Mouse (Mus musculus): ENCODE measurements around the gene Churc1. TPM values are rescaled to one million over a fixed set of nuclear protein-coding genes. Genes with fewer than 3 reads are reported as not detected.

Churc1 gene
- polyA plus RNA-seq, 1 experiment from 2014 or later = 67.7 TPM

- no peak overlapping the region for H3K4me2 ChIP-seq (ENCODE audit: low read depth, low read length)
- H3K27me3 ChIP-seq (ENCODE audit: control insufficient read depth, insufficient read depth, low read depth, low read length) = no peaks in the 10 kb centered on the region
- H3K4me1 ChIP-seq (ENCODE audit: control insufficient read depth, low read depth, low read length) = no peaks in the 10 kb centered on the region
- no peak overlapping the region for H3K27ac ChIP-seq (ENCODE audit: low read length)
- 40% methylated on average over 7 of the region's 7 CpGs for WGBS (ENCODE audit: insufficient replicate concordance)
- H3K9ac ChIP-seq (ENCODE audit: low read depth, low read length) = no peak overlapping the region
- no peaks in the 10 kb centered on the region for H3K36me3 ChIP-seq (ENCODE audit: control insufficient read depth, insufficient read depth)
- no peaks in the 10 kb centered on the region for H3K9me3 ChIP-seq (replicated peaks; ENCODE audit: control insufficient read depth, low read length)
- ATAC-seq (ENCODE audit: low read depth) = no peak; the same call in 1 of the 2 replicates
- no peak overlapping the region for H3K4me3 ChIP-seq (ENCODE audit: low read depth, low read length)
These were observed 38.4 kb downstream of the Churc1 start for GRCm38 (mm10) chr12:76803700-76804252.

- Histone ChIP-seq H3K4me3 (ENCODE audit: low read depth, low read length) (no peak overlapping the region), H3K4me2 (ENCODE audit: low read depth, low read length) (no peak overlapping the region), H3K36me3 (ENCODE audit: control insufficient read depth, insufficient read depth) (no peaks in the 10 kb centered on the region), H3K9me3 (replicated peaks; ENCODE audit: control insufficient read depth, low read length) (no peaks in the 10 kb centered on the region), H3K27me3 (ENCODE audit: control insufficient read depth, insufficient read depth, low read depth, low read length) (no peaks in the 10 kb centered on the region), H3K9ac (ENCODE audit: low read depth, low read length) (no peak overlapping the region), H3K4me1 (ENCODE audit: control insufficient read depth, low read depth, low read length) (no peaks in the 10 kb centered on the region), H3K27ac (ENCODE audit: low read length) (no peak overlapping the region)
- 78% methylated on average over 10 of the region's 10 CpGs for WGBS (ENCODE audit: insufficient replicate concordance)
- no peak for ATAC-seq (ENCODE audit: low read depth)
These were observed 39.9 kb downstream of the Churc1 start for GRCm38 (mm10) chr12:76805056-76805811.

DNA sequence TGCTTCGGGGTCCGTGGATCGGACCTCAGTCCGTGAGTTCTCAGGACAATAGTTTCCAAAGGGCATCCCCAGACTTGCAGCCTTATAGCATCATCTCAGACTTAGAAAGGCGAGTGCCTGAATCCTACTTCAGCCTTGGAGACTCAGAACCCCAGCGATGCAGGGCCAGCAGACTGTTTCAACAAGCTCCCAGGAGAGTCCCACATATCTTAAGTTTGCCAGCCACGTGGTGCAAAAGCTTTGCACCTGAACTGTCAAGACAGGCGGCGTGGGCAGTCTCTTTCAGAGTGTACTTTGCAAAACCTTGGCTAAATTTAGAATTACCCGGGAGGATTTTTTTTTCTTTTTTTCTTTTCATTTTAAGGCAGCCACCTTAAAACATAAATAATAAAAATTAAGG, 42.5 kb downstream of the Churc1 start:
- Histone ChIP-seq H3K9me3 (replicated peaks; ENCODE audit: control insufficient read depth, low read length) (no peaks in the 10 kb centered on the region), H3K27me3 (ENCODE audit: control insufficient read depth, insufficient read depth, low read depth, low read length) (no peaks in the 10 kb centered on the region), H3K9ac (ENCODE audit: low read depth, low read length) (no peak overlapping the region), H3K4me1 (ENCODE audit: control insufficient read depth, low read depth, low read length) (no peaks in the 10 kb centered on the region), H3K36me3 (ENCODE audit: control insufficient read depth, insufficient read depth) (no peaks in the 10 kb centered on the region), H3K4me3 (ENCODE audit: low read depth, low read length) (no peak overlapping the region), H3K27ac (ENCODE audit: low read length) (no peak overlapping the region), H3K4me2 (ENCODE audit: low read depth, low read length) (no peak overlapping the region)
- WGBS (ENCODE audit: insufficient replicate concordance) = 69% methylated on average over 10 of the region's 10 CpGs
- no peak for ATAC-seq (ENCODE audit: low read depth)

- no peak for ATAC-seq (ENCODE audit: low read depth)
- Histone ChIP-seq H3K27me3 (ENCODE audit: control insufficient read depth, insufficient read depth, low read depth, low read length) (no peaks in the 10 kb centered on the region), H3K4me3 (ENCODE audit: low read depth, low read length) (no peak overlapping the region), H3K9ac (ENCODE audit: low read depth, low read length) (no peak overlapping the region), H3K4me2 (ENCODE audit: low read depth, low read length) (no peak overlapping the region), H3K4me1 (ENCODE audit: control insufficient read depth, low read depth, low read length) (no peaks in the 10 kb centered on the region), H3K9me3 (replicated peaks; ENCODE audit: control insufficient read depth, low read length) (no peaks in the 10 kb centered on the region), H3K36me3 (ENCODE audit: control insufficient read depth, insufficient read depth) (no peaks in the 10 kb centered on the region), H3K27ac (ENCODE audit: low read length) (no peak overlapping the region)
- WGBS (ENCODE audit: insufficient replicate concordance) = 66% methylated on average over 5 of the region's 5 CpGs
These were observed 45.2 kb downstream of the Churc1 start for GRCm38 (mm10) chr12:76810491-76810890.

GRCm38 (mm10) chr12:76811006-76811405, 45.7 kb downstream of the Churc1 start:
- WGBS (ENCODE audit: insufficient replicate concordance) = 66% methylated on average over 4 of the region's 4 CpGs
- no peaks in the 10 kb centered on the region for H3K36me3 ChIP-seq (ENCODE audit: control insufficient read depth, insufficient read depth)
- no peaks in the 10 kb centered on the region for H3K27me3 ChIP-seq (ENCODE audit: control insufficient read depth, insufficient read depth, low read depth, low read length)
- no peaks in the 10 kb centered on the region for H3K9me3 ChIP-seq (replicated peaks; ENCODE audit: control insufficient read depth, low read length)
- no peaks in the 10 kb centered on the region for H3K4me1 ChIP-seq (ENCODE audit: control insufficient read depth, low read depth, low read length)
- ATAC-seq (ENCODE audit: low read depth) = no peak
- no peak overlapping the region for H3K4me3 ChIP-seq (ENCODE audit: low read depth, low read length)
- H3K4me2 ChIP-seq (ENCODE audit: low read depth, low read length) = no peak overlapping the region
- no peak overlapping the region for H3K9ac ChIP-seq (ENCODE audit: low read depth, low read length)
- no peak overlapping the region for H3K27ac ChIP-seq (ENCODE audit: low read length)

DNA sequence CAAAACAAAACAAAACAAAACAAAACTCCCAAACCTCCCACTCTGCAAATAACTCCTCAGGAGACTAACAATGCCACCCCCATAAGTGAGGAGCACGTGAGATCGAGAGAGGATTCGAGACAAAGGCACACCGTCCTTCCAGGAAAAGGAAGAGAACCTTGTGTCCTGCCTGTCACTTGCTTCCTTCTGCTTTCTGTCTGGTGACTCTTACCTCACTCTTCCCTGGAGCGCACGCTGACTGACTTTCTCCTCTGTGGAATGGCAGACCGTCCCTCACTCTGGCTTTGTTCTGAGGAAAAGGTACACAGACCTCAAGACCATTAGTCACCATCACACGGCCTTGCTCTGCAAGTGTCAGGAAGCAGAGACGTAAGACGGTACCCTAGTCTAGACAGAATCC, 48.2 kb downstream of the Churc1 start:
- no peak for ATAC-seq (ENCODE audit: low read depth)
- Histone ChIP-seq H3K9ac (ENCODE audit: low read depth, low read length) (no peak overlapping the region), H3K4me3 (ENCODE audit: low read depth, low read length) (no peak overlapping the region), H3K9me3 (replicated peaks; ENCODE audit: control insufficient read depth, low read length) (no peaks in the 10 kb centered on the region), H3K4me1 (ENCODE audit: control insufficient read depth, low read depth, low read length) (no peaks in the 10 kb centered on the region), H3K27me3 (ENCODE audit: control insufficient read depth, insufficient read depth, low read depth, low read length) (no peaks in the 10 kb centered on the region), H3K36me3 (ENCODE audit: control insufficient read depth, insufficient read depth) (no peaks in the 10 kb centered on the region), H3K4me2 (ENCODE audit: low read depth, low read length) (no peak overlapping the region), H3K27ac (ENCODE audit: low read length) (no peak overlapping the region)
- WGBS (ENCODE audit: insufficient replicate concordance) = 21% methylated on average over 10 of the region's 10 CpGs

- no peak overlapping the region for H3K27ac ChIP-seq (ENCODE audit: low read length)
- H3K36me3 ChIP-seq (ENCODE audit: control insufficient read depth, insufficient read depth) = no peaks in the 10 kb centered on the region
- 52% methylated on average over 2 of the region's 2 CpGs for WGBS (ENCODE audit: insufficient replicate concordance)
- ATAC-seq (ENCODE audit: low read depth) = no peak
- no peaks in the 10 kb centered on the region for H3K9me3 ChIP-seq (replicated peaks; ENCODE audit: control insufficient read depth, low read length)
- H3K4me3 ChIP-seq (ENCODE audit: low read depth, low read length) = no peak overlapping the region
- no peaks in the 10 kb centered on the region for H3K4me1 ChIP-seq (ENCODE audit: control insufficient read depth, low read depth, low read length)
- no peak overlapping the region for H3K4me2 ChIP-seq (ENCODE audit: low read depth, low read length)
- no peak overlapping the region for H3K9ac ChIP-seq (ENCODE audit: low read depth, low read length)
- no peaks in the 10 kb centered on the region for H3K27me3 ChIP-seq (ENCODE audit: control insufficient read depth, insufficient read depth, low read depth, low read length)
These were observed 48.8 kb downstream of the Churc1 start for GRCm38 (mm10) chr12:76814120-76814519.

GRCm38 (mm10) chr12:76816720-76817119, 51.4 kb downstream of the Churc1 start:
- Histone ChIP-seq H3K4me1 (ENCODE audit: control insufficient read depth, low read depth, low read length) (no peaks in the 10 kb centered on the region), H3K4me3 (ENCODE audit: low read depth, low read length) (no peak overlapping the region), H3K27me3 (ENCODE audit: control insufficient read depth, insufficient read depth, low read depth, low read length) (peaks cover 24% of the 10 kb centered on the region), H3K9ac (ENCODE audit: low read depth, low read length) (no peak overlapping the region), H3K9me3 (replicated peaks; ENCODE audit: control insufficient read depth, low read length) (no peaks in the 10 kb centered on the region), H3K36me3 (ENCODE audit: control insufficient read depth, insufficient read depth) (no peaks in the 10 kb centered on the region), H3K27ac (ENCODE audit: low read length) (no peak overlapping the region), H3K4me2 (ENCODE audit: low read depth, low read length) (no peak overlapping the region)
- no peak for ATAC-seq (ENCODE audit: low read depth)
- 23% methylated on average over 4 of the region's 4 CpGs for WGBS (ENCODE audit: insufficient replicate concordance)

GRCm38 (mm10) chr12:76817176-76817575, 51.8 kb downstream of the Churc1 start:
- no peak overlapping the region for H3K9ac ChIP-seq (ENCODE audit: low read depth, low read length)
- H3K4me3 ChIP-seq (ENCODE audit: low read depth, low read length) = no peak overlapping the region
- H3K9me3 ChIP-seq (replicated peaks; ENCODE audit: control insufficient read depth, low read length) = no peaks in the 10 kb centered on the region
- no peaks in the 10 kb centered on the region for H3K4me1 ChIP-seq (ENCODE audit: control insufficient read depth, low read depth, low read length)
- ATAC-seq (ENCODE audit: low read depth) = no peak
- H3K4me2 ChIP-seq (ENCODE audit: low read depth, low read length) = no peak overlapping the region
- WGBS (ENCODE audit: insufficient replicate concordance) = 30% methylated on average over 4 of the region's 4 CpGs
- H3K27ac ChIP-seq (ENCODE audit: low read length) = no peak overlapping the region
- no peaks in the 10 kb centered on the region for H3K36me3 ChIP-seq (ENCODE audit: control insufficient read depth, insufficient read depth)
- peaks cover 28% of the 10 kb centered on the region for H3K27me3 ChIP-seq (ENCODE audit: control insufficient read depth, insufficient read depth, low read depth, low read length)
